Mouse (Mus musculus): ENCODE results near the gene Gabra5.

Gabra5 gene

GRCm38 (mm10) chr7:57509681-57510141 is at the start of gene Gabra5:
Gene Gabra5, minus strand, starts transcription at chr7:57510059.
- DNase-seq (ENCODE audit: low spot score in 2 of 2): no peak

GRCm38 (mm10) chr7:57538565-57538964 is 28.7 kb upstream of the Gabra5 start:
- no peak for DNase-seq (ENCODE audit: low spot score in 2 of 2)

GRCm38 (mm10) chr7:57532676-57533075 is 22.8 kb upstream of the Gabra5 start:
- DNase-seq (ENCODE audit: low spot score in 2 of 2): no peak

GRCm38 (mm10) chr7:57529954-57530353 is 20.1 kb upstream of the Gabra5 start:
- DNase-seq (ENCODE audit: low spot score in 2 of 2): no peak

- no peak for DNase-seq (ENCODE audit: low spot score in 2 of 2)
These were observed 19.6 kb upstream of the Gabra5 start for GRCm38 (mm10) chr7:57529451-57529850.

GRCm38 (mm10) chr7:57512955-57513354 is 3.1 kb upstream of the Gabra5 start:
- no peak for DNase-seq (ENCODE audit: low spot score in 2 of 2)

GRCm38 (mm10) chr7:57508860-57509632 is 813 bp downstream of the Gabra5 start:
- no peak for DNase-seq (ENCODE audit: low spot score in 2 of 2)

GRCm38 (mm10) chr7:57502809-57503208 is 7.0 kb downstream of the Gabra5 start:
- no peak for DNase-seq (ENCODE audit: low spot score in 2 of 2)

GRCm38 (mm10) chr7:57491795-57492194 is 18.1 kb downstream of the Gabra5 start:
- no peak for DNase-seq (ENCODE audit: low spot score in 2 of 2)

GRCm38 (mm10) chr7:57486907-57487306 is 23.0 kb downstream of the Gabra5 start:
- DNase-seq (ENCODE audit: low spot score in 2 of 2): no peak

- no peak for DNase-seq (ENCODE audit: low spot score in 2 of 2)
These were observed 27.0 kb downstream of the Gabra5 start for GRCm38 (mm10) chr7:57482896-57483295.

- no peak for DNase-seq (ENCODE audit: low spot score in 2 of 2)
These were observed 35.9 kb downstream of the Gabra5 start for GRCm38 (mm10) chr7:57473811-57474525.

- no peak for DNase-seq (ENCODE audit: low spot score in 2 of 2)
These were observed 38.5 kb downstream of the Gabra5 start for GRCm38 (mm10) chr7:57471316-57471715.

- no peak for DNase-seq (ENCODE audit: low spot score in 2 of 2)
These were observed 49.5 kb downstream of the Gabra5 start for GRCm38 (mm10) chr7:57460354-57460753.

GRCm38 (mm10) chr7:57448239-57448638 is 61.6 kb downstream of the Gabra5 start:
- no peak for DNase-seq (ENCODE audit: low spot score in 2 of 2)

GRCm38 (mm10) chr7:57422675-57423074 is 87.2 kb downstream of the Gabra5 start:
- DNase-seq (ENCODE audit: low spot score in 2 of 2): no peak

GRCm38 (mm10) chr7:57421044-57421443 is 88.8 kb downstream of the Gabra5 start:
- DNase-seq (ENCODE audit: low spot score in 2 of 2): no peak

- DNase-seq (ENCODE audit: low spot score in 2 of 2): no peak
These were observed 90.5 kb downstream of the Gabra5 start, which contains the start of gene Gabrb3 for GRCm38 (mm10) chr7:57419392-57419791. Gene Gabrb3, plus strand, starts transcription at chr7:57419692.

- DNase-seq (ENCODE audit: low spot score in 2 of 2): no peak
These were observed 97.0 kb downstream of the Gabra5 start for GRCm38 (mm10) chr7:57412896-57413295.

GRCm38 (mm10) chr7:57411163-57411562 is 98.7 kb downstream of the Gabra5 start:
- DNase-seq (ENCODE audit: low spot score in 2 of 2): no peak

GRCm38 (mm10) chr7:57393551-57393950 is 116.3 kb downstream of the Gabra5 start:
- DNase-seq (ENCODE audit: low spot score in 2 of 2): no peak

- DNase-seq (ENCODE audit: low spot score in 2 of 2): no peak
These were observed 119.8 kb downstream of the Gabra5 start for GRCm38 (mm10) chr7:57390046-57390445.

- no peak for DNase-seq (ENCODE audit: low spot score in 2 of 2)
These were observed 122.6 kb downstream of the Gabra5 start for GRCm38 (mm10) chr7:57387341-57387654.

All from thymus, postnatal 10 days (tissue).